Mouse (Mus musculus) adrenal gland, postnatal 4 days (tissue): ENCODE measurements around the gene Rbks. TPM values are rescaled to one million over a fixed set of nuclear protein-coding genes. Genes with fewer than 3 reads are reported as not detected.
A peak's percentile ranks its signal among the peaks of the same experiment; 100 is the strongest.

Source experiments
- DNase-seq, 2 experiments: peaks; one replicate each; pipeline ENCODE4 v3.0.0; 2021 to 2022; ENCODE audit warnings: low spot score in 2 of 2, mixed read lengths in 2 of 2
- long read RNA-seq, 2 experiments: library from polyadenylated mRNA; stranded (forward); transcript quantifications; one replicate each; pipeline ENCODE4 v2.0.0; 2021
- total RNA-seq, 2 experiments: library from RNA; stranded (reverse); gene quantifications; 2 replicates each; pipeline ENCODE4 v1.2.3; 2021

Rbks gene
- total RNA-seq = 10 to 100 TPM in 1 of 2 experiments, 1 to 10 TPM in 1; 9.8 to 12.6 TPM
- long read RNA-seq, experiment 1, transcript Rbks-201 (8 exons, 1,042 nt) = major isoform, 6 of 12 reads
- long read RNA-seq, experiment 1, partial matches to known transcripts = 0 of 12 reads
- long read RNA-seq, experiment 1, other reads (novel, unspliced or antisense) = 6 of 12 reads
- long read RNA-seq, experiment 2, partial matches to known transcripts = 0 of 8 reads
- long read RNA-seq, experiment 2, other reads (novel, unspliced or antisense) = 5 of 8 reads

GRCm38 (mm10) chr5:31696971-31697643 is at the start of gene Rbks:
Gene Rbks (minus strand): TSS chr5:31697627.
- DNase-seq = no peak

GRCm38 (mm10) chr5:31742521-31743031 is 45.1 kb upstream of the Rbks start:
- DNase-seq = no peak

DNA sequence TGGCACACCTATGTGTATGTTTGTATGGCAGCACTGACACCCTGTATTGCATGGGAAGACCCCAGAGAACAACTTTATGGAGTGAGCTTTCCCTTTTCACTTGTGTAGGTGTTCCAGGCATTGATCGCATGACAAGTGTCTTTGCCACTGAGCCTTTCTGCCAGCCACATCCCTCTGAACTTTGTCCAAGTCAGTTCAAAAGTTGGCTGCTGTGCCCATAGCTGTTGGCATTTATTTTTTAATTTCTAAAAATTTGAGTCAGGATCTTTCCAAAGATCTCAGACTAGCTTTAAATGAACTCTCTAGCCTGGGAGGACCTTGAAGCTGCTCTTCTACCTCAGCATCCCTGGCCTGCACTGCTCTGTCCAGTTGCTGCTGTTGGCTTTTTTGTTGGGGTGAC is 44.5 kb upstream of the Rbks start:
- no peak for DNase-seq

GRCm38 (mm10) chr5:31732644-31733338 is 35.4 kb upstream of the Rbks start:
- no peak for DNase-seq

DNA sequence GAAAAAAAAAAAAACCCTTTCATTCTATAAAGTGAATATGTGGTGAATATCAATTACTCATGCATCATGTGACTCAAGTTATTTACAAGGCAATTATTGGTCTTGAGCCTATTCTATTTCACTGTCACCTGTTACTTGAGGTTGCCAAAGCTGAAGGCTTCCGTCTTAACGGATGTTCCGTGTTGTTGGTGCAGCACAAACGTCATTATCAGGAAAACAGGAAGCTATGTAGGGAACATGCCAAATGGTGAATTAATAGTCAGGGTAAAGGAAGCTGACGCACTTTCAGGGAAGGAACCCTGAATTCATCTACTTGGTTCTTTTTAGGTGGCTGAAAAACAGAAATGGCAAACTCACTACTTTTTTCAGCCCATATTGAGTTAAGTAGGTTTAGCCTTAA is 30.0 kb upstream of the Rbks start:
- no peak for DNase-seq

DNA sequence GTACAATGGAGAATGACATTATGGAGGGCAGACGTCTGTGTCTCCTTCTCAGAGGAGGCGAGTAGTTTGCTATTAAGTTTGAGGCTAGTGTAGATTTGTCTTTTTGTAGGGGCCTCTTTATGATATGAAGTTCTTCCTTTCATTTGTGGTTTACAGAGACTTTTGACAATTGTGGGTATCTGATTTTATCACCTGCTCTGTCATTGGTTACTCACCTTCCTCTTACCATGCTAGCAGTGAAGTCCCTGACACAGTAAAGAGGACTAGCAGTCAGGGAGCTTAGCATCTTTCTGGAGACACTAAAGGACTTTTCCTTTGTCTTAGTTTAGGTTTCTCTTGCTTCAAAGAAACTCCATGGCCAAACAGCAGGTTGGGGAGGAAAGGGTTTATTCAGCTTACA is 28.5 kb upstream of the Rbks start:
- no peak for DNase-seq

GRCm38 (mm10) chr5:31724519-31724918 is 27.1 kb upstream of the Rbks start:
- no peak for DNase-seq

DNA sequence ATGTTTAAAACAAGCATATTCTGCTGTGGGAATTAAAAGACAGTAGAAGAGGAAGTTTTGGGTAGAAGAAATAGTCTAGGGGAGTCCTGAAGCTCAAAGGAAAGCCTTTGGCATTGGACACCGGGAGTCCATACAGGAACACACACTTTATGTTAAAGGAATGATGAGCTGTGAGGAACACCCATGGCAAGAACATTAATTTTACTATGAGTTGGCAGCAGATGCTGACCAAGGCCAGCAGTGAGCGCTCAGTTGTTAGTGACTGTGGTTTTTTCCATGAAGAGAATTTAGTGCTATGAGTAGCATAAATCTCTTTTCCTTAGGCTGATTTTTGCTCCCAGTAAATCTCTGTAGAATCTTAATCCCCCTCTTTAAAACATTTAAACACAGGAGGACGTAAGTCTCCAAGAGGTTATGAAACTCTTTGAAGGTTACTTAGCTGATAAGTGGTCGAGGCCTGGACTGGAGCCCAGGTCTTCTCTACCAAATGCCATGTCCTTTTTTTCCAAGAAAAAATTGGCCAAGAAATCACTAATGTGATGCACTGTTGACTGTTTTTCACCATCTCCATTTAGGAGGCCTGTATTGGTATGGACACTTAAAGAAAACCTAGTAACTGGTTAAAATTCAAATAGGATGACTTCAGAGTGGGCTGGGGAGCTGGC is 18.2 kb upstream of the Rbks start:
- no peak for DNase-seq

- DNase-seq = no peak
Measured at GRCm38 (mm10) chr5:31713841-31714264, 16.4 kb upstream of the Rbks start.

- DNase-seq = no peak
Measured at GRCm38 (mm10) chr5:31713280-31713711, 15.9 kb upstream of the Rbks start.

GRCm38 (mm10) chr5:31709389-31709788 is 12.0 kb upstream of the Rbks start:
- no peak for DNase-seq

GRCm38 (mm10) chr5:31706826-31707225 is 9.4 kb upstream of the Rbks start:
- no peak for DNase-seq

DNA sequence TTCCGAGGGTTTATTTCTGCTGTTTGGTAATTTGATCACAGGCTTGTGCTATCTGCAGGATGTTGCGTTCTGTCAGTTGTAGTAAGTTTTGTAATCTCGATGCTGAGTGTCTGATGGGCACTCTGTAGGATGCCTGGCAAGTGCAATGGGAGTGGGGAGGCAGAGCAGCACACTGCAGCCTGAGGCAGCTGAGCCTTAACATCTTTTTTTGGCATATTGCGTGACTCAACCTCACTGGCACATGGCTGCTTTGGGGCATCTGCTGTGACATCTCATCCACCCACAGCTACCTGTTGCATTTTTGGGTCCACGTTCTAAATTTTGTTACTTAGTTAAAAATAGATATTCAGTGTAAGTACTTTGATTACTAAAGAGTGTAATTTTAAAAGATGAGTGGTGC is 7.5 kb upstream of the Rbks start:
- DNase-seq = no peak

- no peak for DNase-seq
Measured at GRCm38 (mm10) chr5:31699397-31699796, 2.0 kb upstream of the Rbks start.

DNA sequence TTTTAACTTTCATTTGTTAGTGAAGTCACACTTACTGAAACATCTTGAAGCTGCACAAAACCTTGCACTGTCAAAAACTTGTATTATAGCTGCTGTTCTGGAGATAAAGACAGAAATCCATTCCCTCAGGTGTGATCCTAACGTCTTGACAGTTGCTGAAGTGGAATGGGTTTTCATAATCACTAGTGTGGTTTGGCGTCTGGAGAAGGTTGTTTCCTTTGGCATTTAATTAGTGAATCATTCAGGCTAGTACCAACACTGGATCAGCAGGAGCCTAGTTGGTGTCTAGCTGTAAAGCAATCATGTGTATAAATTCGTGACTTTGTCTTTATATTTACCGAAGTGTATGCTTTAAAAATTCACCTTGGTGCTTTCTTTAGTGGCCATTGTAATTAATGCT is 1.5 kb upstream of the Rbks start:
- no peak for DNase-seq

GRCm38 (mm10) chr5:31698297-31698726 is 885 bp upstream of the Rbks start:
- peak; percentile 56 to 68 for DNase-seq

- peak; percentile 87 to 92 for DNase-seq
Measured at GRCm38 (mm10) chr5:31697644-31698296, 343 bp upstream of the Rbks start, which contains the start of gene Babam2. Gene Babam2 (plus strand): TSS chr5:31697684.

- no peak for DNase-seq
Measured at GRCm38 (mm10) chr5:31693191-31693590, 4.2 kb downstream of the Rbks start.

DNA sequence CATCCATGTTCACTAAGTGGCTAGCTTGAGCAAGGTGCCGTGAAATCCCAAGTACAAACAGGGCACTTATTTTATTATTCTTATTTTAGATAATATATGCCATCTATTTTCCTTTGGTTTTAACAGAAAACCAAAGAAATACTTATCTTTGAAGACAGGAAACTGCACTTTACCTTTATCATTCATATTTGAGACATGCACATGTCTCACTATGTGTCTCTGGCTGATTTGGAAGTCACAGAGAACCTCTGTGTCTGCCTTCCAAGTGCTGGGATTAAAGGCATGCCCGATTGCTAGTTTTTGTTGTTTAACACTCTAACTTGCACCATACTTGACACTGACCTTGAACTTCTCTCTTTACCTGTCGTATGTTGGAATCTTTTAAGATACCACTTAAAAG is 9.5 kb downstream of the Rbks start:
- no peak for DNase-seq

GRCm38 (mm10) chr5:31686040-31686439 is 11.4 kb downstream of the Rbks start:
- DNase-seq = no peak

GRCm38 (mm10) chr5:31682305-31682704 is 15.1 kb downstream of the Rbks start:
- DNase-seq = no peak
